Mouse (Mus musculus) bone marrow macrophage, adult 2 months (primary cell): ENCODE measurements at regions not wholly inside any gene's neighbourhood (a gene's known extent, or its start where the extent isn't known, plus 50 kb on each side); places are given as distances from the start of the nearest gene placed in this dataset.

Source experiments
- CTCF ChIP-seq: IDR thresholded peaks from 2 replicates; pipeline ENCODE4 v1.5.1; 2012; ENCODE audit warnings: low read depth, mild to moderate bottlenecking, low read length, moderate library complexity
- POLR2A ChIP-seq: IDR thresholded peaks from 2 replicates; pipeline ENCODE4 v1.6.1; 2012; ENCODE audit warnings: mild to moderate bottlenecking, low read depth, low read length, borderline replicate concordance

- TF ChIP-seq POLR2A: no peak
- TF ChIP-seq CTCF: no peak
These were observed 74.7 kb upstream of the Ccn2 start for GRCm38 (mm10) chr10:24520515-24520914.
